Mouse (Mus musculus): Measurements from ENCODE around the gene Tmem163.

The Tmem163 gene

DNA sequence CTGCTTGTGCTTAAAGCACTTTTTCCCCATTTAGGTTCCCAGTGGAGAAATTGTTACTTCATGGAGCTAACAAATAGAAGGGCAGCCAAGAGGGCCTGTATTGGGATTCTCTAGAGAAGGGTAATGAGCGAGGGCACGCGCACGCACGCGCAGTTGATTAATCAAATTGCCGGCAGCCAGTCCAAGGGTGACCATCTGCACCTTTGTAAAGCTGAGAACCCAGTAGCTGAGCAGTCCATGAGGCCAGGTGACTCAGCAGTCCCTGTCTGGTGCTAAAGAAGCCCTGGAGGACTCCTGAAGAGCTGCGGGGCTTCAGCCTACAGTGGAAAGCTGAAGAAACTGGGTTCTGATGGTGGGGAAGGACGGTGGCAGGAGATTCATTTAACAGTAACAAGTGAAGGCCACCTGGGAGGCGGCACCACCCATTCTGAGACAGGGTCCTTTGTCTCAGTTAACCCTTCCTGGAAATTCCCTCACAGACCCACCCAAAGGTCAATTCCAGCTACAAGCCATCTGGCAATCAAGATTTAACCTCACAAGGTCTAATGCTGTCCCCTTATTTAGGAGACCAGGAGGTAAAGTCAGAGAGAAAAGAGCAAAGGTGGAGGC lies 172.2 kb downstream of the Tmem163 start:
- no peak for DNase-seq (ENCODE audit: extremely low read depth, low read depth)

DNA sequence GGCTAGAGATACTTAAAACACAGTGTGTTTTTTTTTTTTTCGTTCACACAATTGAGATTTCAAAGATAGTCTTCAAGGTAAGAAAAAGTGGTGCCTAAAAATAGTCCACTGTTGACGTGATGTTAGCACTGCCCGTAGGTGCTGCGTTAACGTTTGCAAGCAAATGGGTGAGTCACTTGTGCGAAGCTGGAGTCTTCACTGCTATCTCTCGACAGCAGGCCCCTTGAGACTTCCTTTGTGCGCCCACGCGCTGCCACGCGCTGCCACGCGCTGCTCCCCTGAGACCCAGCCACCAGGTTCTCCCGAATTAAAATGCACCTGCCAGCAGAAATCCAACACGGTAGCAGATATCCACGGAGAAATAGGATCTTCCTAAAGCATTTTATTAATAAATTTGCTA lies 178.6 kb downstream of the Tmem163 start:
- peak; percentile 6 for DNase-seq (ENCODE audit: extremely low read depth, low read depth)

DNA sequence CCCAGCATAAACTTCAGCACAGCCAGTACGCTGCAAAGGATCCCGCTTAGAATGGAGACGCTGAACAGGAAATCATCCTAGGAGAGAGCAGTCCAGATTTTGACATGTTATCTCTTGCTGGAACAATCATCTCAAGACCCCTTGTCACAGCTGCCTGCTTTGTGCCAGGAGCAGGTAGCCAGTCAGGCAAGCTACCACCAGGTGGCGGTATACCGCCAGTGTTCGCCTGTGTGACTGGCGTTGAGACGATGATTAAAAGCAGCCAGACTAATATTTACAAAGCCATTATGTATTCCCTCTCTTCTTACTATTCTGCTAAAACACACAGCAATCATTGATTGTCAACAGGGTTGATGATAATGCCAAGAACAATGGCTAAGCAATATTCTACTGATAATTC lies 179.1 kb downstream of the Tmem163 start:
- DNase-seq (ENCODE audit: extremely low read depth, low read depth) = peak; percentile 39

DNA sequence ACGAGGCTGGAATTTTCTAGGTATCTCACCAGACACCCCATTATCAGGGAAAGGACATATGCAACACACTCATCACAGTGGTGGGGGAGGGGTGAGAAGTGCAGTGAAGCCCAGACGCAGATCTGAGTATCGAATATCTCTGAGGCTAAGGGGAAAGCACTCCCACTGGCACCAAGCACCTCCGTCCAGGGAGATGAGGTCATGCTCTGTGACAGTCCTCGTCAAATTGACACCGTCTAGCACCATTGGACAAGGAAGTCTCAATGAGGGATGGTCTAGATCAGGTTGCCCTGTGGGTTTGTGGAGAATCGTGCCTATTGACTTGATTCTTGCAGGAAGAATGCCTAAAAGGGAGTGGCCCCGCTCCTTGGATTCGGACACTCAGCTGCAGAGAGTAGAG lies 180.6 kb downstream of the Tmem163 start:
- DNase-seq (ENCODE audit: extremely low read depth, low read depth) = no peak

DNA sequence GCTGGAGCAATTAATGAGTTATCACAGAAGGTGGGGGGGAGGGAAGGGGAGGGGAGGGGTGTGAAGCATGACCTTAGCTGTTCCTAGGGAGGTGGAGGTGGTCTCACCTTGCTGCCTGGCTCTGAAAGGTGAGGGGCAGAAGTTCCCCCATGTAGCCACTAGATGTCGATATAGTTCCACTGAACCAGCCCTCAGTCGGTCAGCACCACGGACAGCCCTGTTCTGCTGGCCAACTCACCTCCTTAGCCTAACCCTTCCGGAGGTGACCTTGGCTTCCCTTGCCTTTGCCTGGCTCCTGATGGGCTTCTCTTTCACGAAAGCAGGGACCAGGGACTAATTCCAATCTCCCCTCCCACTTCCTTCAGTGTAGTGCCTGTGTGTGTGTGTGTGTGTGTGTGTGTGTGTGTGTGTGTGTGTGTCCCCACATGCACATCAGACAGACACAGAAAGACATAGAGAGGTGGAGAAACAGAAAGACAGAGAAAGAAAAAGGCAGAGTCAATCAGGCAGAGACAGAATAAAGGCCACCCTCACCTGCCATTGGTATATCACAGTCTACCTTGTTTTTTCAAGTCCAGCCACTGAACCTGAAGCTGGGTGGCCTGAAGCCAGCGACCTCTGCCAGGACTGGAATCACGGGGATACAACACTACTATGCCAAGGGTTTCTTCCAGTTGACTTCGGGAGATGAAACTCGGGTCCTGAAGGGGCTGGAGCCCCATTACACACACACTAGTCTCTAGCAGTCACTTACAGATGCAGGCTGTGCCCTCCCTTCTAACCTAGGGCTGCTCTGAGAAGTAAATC lies 182.4 kb downstream of the Tmem163 start:
- DNase-seq (ENCODE audit: extremely low read depth, low read depth) = no peak

DNA sequence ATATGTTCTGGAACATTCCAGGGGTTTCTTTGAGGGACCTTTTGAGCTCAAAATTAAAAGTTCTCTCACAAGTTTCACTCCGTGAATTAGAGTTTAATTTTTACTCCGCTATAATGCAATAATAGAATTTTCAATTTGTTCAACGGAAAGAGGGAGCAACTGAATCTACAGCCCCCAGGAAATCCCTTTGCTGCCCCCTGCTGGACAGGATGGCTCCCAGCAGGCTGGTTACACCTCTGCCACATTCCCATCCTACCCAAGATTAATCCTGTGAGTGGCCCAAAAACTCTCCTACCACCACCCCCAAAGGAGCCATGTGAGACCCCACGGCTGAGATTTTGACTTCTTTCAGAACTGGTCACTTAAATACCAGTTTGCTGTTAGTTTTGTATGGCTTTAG lies 192.2 kb downstream of the Tmem163 start:
- peak; percentile 8 for DNase-seq (ENCODE audit: extremely low read depth, low read depth)

DNA sequence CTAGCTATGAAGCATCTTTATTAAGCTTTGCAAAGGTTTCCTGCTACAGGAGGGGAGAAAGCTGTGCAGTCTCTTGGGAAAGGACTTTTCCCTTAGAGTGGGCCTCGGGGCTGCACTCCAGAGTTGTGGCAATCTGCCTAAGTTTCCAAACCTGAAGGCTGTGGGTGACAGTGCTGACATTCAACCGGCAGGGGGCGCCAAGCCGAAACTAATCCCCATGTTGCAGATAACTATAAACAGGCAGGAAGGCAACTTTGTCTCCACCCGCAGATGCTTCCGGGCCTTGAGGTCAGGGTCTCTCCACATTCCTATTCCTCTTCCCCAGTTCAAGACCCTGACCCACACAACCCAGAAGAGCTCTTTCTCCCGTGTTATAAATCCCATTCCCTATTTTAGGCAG lies 194.5 kb downstream of the Tmem163 start:
- DNase-seq (ENCODE audit: extremely low read depth, low read depth) = peak; percentile 7

DNA sequence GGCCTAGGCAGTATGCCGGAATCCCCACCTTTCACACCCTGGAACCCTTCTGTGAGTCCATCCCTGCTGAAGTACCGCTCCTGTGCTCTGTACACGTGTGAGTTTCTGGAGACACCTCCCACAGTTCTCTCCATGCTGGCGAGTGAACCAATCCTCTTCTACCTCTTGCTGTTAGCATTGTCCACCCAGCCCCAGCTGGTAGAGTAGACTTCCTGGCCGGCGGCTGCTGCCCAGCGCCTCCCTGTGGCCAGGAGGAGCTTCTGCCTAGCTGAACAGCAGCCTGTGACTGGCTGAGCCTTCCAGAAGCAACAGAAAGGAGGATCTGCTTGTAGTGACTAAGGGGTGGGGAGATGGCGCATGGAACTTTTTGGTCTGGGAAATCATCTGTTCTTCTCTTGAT lies 195.2 kb downstream of the Tmem163 start:
- DNase-seq (ENCODE audit: extremely low read depth, low read depth) = no peak

DNA sequence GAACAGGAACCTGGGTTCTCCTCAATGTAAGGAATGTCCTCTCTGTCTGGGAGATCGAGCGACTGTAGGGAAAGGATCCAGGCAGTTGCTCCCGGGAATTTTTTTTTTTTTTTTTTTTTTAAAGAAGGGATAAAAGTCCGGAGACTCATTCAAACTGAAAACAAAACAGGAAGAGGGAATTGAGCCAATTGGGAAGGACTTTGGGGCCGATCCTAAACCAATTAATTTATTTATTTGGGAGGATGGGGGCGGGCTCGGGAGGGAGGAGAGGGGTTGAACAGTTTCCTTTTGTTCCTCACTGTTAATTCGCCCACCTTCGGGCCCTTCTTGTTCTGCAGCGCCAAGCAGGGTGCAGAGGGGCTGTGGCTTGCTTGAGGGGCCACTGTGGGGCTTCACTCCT lies 196.4 kb downstream of the Tmem163 start:
- no peak for DNase-seq (ENCODE audit: extremely low read depth, low read depth)

DNA sequence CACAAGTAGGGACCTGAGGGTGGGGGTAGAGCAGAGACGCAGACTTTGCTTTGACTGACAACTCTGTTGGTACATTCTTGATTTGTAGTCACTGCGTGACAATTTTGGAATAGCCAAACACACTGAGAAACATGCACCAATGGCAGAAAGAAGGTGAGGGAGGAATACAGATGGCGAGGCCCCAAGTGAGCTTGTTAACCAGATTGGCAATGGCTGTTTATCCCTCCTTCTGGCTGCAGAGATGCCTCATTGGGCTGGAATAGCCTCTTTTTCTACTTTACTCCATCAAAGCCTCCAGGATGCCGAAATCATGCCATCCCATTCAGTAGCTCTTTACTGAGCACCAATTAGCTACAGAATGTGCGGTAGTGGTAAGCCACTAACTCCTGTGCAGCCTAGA lies 203.6 kb downstream of the Tmem163 start:
- DNase-seq (ENCODE audit: extremely low read depth, low read depth) = no peak

DNA sequence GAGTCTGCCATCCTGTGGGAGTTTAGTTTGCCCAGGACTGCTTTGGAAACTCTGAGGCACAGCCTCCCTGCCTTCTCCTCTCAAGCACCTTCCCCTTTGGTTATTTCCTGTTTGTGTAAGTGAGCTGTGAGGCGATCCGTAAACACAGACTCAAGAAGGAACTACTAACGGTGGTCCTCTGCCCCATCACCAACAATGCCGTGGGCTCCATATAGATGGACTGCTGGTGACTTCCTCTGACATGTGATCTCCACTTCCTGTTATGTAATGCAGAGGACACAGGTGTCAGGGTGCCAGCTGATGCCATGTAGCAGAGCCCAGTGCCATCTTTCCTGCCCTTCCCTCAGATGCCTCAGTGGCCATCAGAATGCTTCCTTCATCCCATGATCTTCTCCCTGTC lies 209.2 kb downstream of the Tmem163 start:
- no peak for DNase-seq (ENCODE audit: extremely low read depth, low read depth)

DNA sequence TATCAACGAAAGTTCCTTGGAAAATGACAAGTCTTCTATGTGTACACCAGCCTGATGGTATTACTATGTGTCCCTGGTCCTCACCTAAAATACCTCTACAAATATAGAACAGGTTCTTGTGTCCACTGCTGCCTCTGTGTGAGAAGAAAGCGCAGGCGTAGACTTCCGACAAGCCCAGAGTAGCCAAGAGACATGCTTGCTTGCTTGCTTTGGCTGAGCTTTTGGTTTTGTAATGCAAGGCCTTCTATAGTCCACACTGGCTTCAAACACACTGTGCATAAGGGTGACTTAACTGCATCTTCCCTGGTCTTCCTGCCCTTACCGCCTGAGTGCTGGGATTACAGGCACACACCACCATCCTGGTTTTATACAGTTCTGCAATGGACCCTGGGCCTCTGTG lies 212.1 kb downstream of the Tmem163 start:
- DNase-seq (ENCODE audit: extremely low read depth, low read depth) = no peak

DNA sequence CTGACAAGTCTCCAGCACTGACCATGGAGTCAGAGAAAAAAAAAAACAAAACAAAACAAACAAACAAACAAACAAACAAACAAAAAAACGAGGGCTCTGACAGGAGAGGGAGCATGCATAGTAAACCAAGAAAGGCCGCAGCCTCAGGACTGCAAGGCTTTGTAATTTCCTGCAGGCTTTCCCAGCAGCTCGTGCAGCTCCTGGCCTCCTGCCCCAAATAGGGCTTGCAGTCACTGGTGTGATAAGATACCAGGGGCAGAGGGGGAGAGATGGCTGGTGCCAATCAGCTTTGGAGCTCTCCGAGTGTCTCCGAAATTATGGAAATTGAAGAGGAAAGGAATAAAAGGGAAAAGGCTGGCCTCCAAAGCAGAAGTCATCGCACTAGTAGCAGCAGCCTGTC lies 214.1 kb downstream of the Tmem163 start:
- DNase-seq (ENCODE audit: extremely low read depth, low read depth) = no peak

DNA sequence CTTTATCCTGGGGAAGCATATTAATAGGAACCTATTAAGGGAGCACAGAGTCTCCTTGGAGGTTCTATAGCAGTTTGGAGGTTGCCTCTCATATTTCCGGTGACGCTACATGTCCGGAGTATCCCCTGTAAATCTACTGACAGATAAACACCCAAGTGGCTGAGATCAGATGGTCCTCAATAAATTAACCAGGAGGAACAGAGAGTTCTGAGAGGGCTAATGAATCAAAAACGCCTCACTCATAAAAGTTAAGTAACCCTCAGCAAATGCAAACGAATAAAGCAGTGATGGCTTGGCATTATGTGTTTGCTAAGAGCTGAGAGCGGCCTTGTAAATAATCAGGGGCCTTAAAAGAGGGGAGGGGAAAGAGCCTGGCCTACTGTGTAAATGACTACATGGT lies 215.3 kb downstream of the Tmem163 start:
- DNase-seq (ENCODE audit: extremely low read depth, low read depth) = no peak

DNA sequence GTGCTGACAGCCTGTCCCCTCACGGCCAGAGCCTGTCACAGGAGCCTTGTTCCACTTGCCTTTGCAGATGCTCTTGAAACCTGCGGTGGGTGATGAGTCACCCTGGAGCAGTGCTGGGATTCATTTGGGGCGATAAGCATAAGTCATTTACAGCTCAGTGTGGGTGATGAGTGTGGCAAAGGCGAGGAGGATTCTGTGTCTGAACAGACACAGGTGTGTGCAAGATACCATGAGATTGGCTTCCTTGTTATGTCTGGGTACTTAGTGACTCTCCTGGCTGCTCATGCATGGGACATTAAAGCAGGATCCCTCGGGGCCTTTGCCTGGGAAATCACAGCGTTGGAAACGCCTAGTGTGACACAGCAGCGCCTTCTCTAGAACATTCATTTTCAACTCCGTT lies 218.3 kb downstream of the Tmem163 start:
- no peak for DNase-seq (ENCODE audit: extremely low read depth, low read depth)

DNA sequence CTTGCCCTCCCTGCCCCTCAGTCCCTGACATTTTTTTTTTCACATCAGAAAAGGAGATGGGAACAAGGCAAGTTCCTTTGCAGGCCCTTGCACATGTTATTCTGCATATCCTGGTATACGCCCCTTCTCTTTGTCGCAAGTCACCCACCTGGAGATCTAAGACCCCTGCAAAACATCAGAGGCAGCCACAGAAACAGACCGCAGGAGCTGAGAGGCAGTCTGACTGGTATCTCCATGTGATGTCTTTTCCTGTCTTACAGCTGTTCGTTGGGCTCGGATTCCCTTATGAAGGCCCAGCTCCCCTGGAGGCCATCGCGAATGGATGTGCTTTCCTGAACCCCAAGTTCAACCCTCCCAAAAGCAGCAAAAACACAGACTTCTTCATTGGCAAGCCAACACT lies 219.8 kb downstream of the Tmem163 start:
- no peak for DNase-seq (ENCODE audit: extremely low read depth, low read depth)

DNA sequence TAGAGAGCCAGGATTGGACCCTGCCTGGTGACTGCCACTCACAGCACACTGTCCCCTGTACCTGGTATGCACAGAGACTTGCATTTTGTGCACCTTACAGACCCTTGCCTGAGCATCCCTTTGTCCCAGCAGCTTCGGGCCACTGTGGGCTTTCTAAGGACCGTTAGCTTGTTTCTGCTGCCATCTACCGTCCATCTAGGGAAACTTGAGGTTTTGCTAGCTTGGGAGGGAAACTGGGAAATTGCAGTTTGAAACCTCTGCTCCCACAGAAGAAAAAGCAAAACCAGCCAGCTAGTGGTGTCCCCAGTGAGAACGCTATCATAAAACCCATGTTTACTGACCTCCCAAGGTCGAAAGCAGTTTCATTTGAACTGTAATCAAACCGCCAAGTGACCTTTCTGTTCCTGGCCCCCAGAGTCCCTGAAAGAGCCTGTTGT lies 220.3 kb downstream of the Tmem163 start:
- no peak for DNase-seq (ENCODE audit: extremely low read depth, low read depth)

DNA sequence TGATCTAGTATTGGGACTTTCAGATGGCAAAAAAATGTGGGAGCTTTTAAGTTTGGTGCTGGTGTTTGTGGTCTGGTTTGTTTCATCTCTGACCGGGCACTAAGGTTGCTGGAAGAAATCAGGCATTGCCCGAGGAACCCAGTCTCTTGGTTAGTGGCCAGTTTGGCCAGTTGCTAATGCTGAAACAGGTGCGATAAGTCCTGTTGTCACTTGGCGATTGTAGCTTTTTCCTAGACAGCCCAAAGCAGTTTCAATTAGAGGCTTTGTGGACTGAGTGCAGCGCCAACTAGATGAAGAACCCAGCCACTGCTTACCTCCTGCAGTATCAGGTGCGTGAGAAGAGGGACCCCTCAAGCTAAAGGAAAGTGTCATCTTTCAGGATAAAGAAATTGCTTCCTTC lies 226.0 kb downstream of the Tmem163 start:
- no peak for DNase-seq (ENCODE audit: extremely low read depth, low read depth)

DNA sequence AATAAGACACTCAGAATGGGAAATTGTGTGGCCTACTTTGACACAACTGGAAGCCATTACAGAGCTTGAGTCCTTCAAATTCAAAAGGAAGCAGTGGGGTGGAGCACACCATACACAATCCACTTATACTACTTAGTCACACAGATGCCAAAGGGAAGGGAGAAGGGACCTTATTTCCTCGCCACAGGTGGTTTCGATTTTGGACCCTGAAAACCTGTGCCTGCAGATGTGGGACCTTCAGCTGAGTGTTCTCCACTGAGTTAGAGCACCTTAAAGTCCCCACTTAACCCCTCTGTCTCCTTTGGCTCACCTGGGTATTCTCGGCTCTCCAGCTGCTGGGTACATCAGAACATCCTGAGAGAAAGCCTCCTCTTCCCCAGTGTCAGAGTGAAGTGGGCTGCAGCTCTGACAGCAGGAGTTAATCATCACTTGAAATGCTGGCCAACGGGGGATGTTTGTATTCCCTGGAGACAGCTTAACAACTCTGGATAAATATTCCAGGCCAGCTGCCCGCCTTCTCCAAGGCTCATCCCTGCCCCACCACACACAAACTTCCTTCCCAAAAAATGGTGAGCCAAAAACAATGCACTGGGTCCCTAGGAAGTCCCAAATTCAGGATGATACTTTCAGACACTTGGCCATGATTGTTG lies 234.4 kb downstream of the Tmem163 start:
- DNase-seq (ENCODE audit: extremely low read depth, low read depth) = no peak

DNA sequence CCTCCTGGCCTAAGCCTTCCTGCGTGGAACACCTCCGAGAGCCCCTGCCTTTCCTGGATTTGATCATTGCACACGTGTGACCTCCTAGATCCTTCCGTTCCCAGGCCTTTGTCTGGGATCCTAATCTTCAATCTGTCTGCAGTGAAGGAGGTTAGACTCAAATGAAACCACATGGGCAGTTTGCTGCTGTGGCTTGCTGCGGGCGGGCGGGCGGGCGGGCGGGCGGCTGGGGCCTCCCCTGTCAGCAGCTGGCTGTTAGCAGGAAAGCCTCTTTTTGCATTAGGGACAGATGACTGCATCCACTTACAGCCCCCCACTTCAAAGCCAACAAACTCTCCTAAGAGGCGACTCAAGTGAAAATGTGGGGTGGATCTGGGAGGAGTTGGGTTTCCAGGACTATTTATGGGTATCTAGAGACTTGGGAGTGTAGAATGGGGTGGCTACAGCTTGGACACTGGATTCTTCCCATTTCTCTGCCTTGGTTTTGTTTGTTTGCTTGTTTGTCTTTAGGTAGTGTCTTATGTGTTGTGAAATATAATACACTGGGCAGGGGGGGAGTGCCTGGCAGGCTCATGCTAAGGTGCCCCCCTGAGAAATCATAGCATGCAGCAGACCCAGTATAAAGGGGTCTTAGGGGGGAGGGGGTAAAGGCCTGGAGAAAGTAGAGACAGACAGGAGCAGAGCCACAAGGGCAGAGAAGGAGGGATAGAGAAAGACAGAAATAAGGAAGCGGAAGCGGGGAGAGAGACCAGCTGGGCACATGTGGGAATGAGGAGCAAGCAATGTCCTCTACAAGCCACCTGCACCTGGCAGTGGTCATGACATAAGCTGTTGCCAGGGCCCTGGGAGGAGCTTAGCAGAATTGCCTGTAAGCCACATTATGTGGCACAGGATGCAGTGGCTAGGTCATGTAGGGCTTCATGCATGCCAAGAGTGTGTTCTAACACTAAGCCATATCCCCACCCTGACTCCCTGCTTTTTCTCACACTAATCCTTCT lies 236.2 kb downstream of the Tmem163 start:
- no peak for DNase-seq (ENCODE audit: extremely low read depth, low read depth)

DNA sequence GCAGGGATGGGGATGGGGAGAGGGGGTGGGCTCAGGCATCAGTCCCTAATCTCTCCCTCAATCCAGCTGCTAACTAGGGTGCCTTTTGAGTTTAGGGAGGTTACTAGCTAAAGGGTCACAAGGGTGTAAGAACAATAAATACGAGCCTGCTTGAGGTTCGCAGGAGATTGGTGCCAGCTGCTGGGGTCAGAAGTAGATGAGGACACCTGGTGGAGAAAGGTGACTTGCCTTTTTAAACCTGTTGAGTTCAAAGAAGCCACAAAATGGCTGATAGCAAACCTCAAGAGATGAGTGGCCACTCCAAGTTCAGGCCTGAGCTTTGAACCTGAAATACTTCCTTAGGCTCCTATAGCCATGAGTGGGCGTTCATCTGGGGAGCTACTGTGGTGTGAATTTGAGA lies 237.6 kb downstream of the Tmem163 start:
- DNase-seq (ENCODE audit: extremely low read depth, low read depth) = no peak

All from MEL-GATA-1-ER (cell line).